Mouse (Mus musculus): ENCODE measurements around the gene Gm12888. TPM values are rescaled to one million over a fixed set of nuclear protein-coding genes. Genes with fewer than 3 reads are reported as not detected.
"Not testable (repeated sequence)": the region's sequence is repeated elsewhere in the genome, so short reads cannot be mapped to it uniquely, and the experiment has no call there.

Gene Gm12888
- polyA plus RNA-seq (2017; shearing (Covaris generic)): not detected

DNA sequence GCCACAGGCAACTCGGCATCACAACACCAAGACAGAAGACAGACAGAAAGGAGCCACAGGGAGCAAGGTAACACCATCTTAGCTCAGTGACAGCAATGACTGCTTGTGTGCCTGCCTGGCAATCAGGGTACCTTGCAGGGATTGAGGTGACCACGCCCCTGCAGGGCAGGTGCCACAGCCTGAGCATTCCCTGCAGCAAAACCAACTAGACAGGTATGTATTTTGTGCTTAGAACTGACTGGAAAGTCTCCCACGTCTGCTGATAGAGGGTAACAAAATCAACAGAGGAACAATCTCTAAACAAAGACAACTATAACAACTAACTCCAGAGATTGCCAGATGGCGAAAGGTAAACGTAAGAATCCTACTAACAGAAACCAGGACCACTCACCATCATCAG, at the start of gene Gm12888:
Gm12888 (minus strand) TSS at position 101 of the 400 bp plus-strand sequence.
- not testable (repeated sequence) for ATAC-seq

Other genes starting within 250 kb of the Gm12888 start
- 10 to 100 TPM; 45.4 to 46.3 TPM for gene Zmpste24, start 226.7 kb downstream of the Gm12888 start, polyA plus RNA-seq (2017; shearing (Covaris generic))
- gene Tmco2, start 215.7 kb downstream of the Gm12888 start, polyA plus RNA-seq (2017; shearing (Covaris generic)): not detected
- 10 to 100 TPM; 13.3 to 17.6 TPM for gene Rlf, start 109.8 kb downstream of the Gm12888 start, polyA plus RNA-seq (2017; shearing (Covaris generic))
- gene Gm12886, start 98.2 kb upstream of the Gm12888 start, polyA plus RNA-seq (2017; shearing (Covaris generic)): not detected